Mouse (Mus musculus): Measurements from ENCODE around the gene Cenpa. TPM values are rescaled to one million over a fixed set of nuclear protein-coding genes. Genes with fewer than 3 reads are reported as not detected.

Cenpa gene
- polyA plus RNA-seq, 1 experiment from 2014 or later: 79.9 TPM

GRCm38 (mm10) chr5:30647815-30648560 is 18.6 kb upstream of the Cenpa start, which contains the start of gene Slc35f6:
Gene Slc35f6 (plus strand): TSS chr5:30647933.
- ATAC-seq (ENCODE audit: low FRiP score, low TSS enrichment): peak; percentile 90
- Histone ChIP-seq H3K4me2 (replicated peaks; ENCODE audit: low read depth) (peak within 1 kb of the TSS; percentile 95), H3K9me3 (ENCODE audit: control insufficient read depth, low read length) (no peaks in the 10 kb centered on the region), H3K27ac (replicated peaks) (peak within 1 kb of the TSS; percentile 77), H3K9ac (ENCODE audit: low read length) (peak within 1 kb of the TSS; percentile 78), H3K36me3 (ENCODE audit: control insufficient read depth, insufficient read depth, low read length) (0 out of 2 replicates have a peak, but pooled peaks cover 3% of the 10 kb centered on the region), H3K27me3 (ENCODE audit: control insufficient read depth, insufficient read depth, low read length) (no peaks in the 10 kb centered on the region), H3K4me1 (replicated peaks; ENCODE audit: control insufficient read depth, insufficient read depth) (no peaks in the 10 kb centered on the region; the same call in 1 of the 2 replicates), H3K4me3 (ENCODE audit: low read depth, low read length) (peak within 1 kb of the TSS; percentile 90)
- under 1% methylated on average over 38 of the region's 38 CpGs for WGBS
- peak; percentile 94 for DNase-seq (ENCODE audit: low spot score)
- no peak for TF ChIP-seq EP300 (optimal IDR thresholded peaks at IDR 0.05)
- no peak for TF ChIP-seq CTCF (IDR thresholded peaks at IDR 0.05; ENCODE audit: low read depth)

- DNase-seq (ENCODE audit: low spot score) (peak; percentile 45), ATAC-seq (ENCODE audit: low FRiP score, low TSS enrichment) (0 out of 2 replicates have a peak, but pooled peaks have one; percentile 15)
- no peaks in the 10 kb centered on the region; the same call in 1 of the 2 replicates for H3K4me1 ChIP-seq (replicated peaks; ENCODE audit: control insufficient read depth, insufficient read depth)
- no peaks in the 10 kb centered on the region for H3K27me3 ChIP-seq (ENCODE audit: control insufficient read depth, insufficient read depth, low read length)
- WGBS: 31% methylated on average over 4 of the region's 4 CpGs
- H3K4me2 ChIP-seq (replicated peaks; ENCODE audit: low read depth): peak overlapping the region; percentile 95
- no peak overlapping the region for H3K9ac ChIP-seq (ENCODE audit: low read length)
- H3K27ac ChIP-seq (replicated peaks): 0 out of 2 replicates have a peak overlapping the region, but pooled peaks have one; percentile 30
- H3K36me3 ChIP-seq (ENCODE audit: control insufficient read depth, insufficient read depth, low read length): 0 out of 2 replicates have a peak, but pooled peaks cover 3% of the 10 kb centered on the region
- no peaks in the 10 kb centered on the region for H3K9me3 ChIP-seq (ENCODE audit: control insufficient read depth, low read length)
- no peak overlapping the region for H3K4me3 ChIP-seq (ENCODE audit: low read depth, low read length)
- TF ChIP-seq CTCF (IDR thresholded peaks at IDR 0.05; ENCODE audit: low read depth) (no peak), EP300 (optimal IDR thresholded peaks at IDR 0.05) (no peak)
Measured at GRCm38 (mm10) chr5:30649558-30649957, 17.0 kb upstream of the Cenpa start.

- WGBS: 82% methylated on average over 3 of the region's 3 CpGs
- TF ChIP-seq CTCF (IDR thresholded peaks at IDR 0.05; ENCODE audit: low read depth) (no peak), EP300 (optimal IDR thresholded peaks at IDR 0.05) (no peak)
Measured at GRCm38 (mm10) chr5:30650756-30651155, 15.8 kb upstream of the Cenpa start.

GRCm38 (mm10) chr5:30651554-30651953 is 15.0 kb upstream of the Cenpa start:
- no peak overlapping the region for H3K4me2 ChIP-seq (replicated peaks; ENCODE audit: low read depth)
- DNase-seq (ENCODE audit: low spot score) (no peak), ATAC-seq (ENCODE audit: low FRiP score, low TSS enrichment) (no peak)
- no peaks in the 10 kb centered on the region for H3K9me3 ChIP-seq (ENCODE audit: control insufficient read depth, low read length)
- WGBS: 83% methylated on average over 3 of the region's 3 CpGs
- peaks cover 14% of the 10 kb centered on the region; the same call in 1 of the 2 replicates for H3K36me3 ChIP-seq (ENCODE audit: control insufficient read depth, insufficient read depth, low read length)
- no peak overlapping the region for H3K4me3 ChIP-seq (ENCODE audit: low read depth, low read length)
- H3K9ac ChIP-seq (ENCODE audit: low read length): no peak overlapping the region
- no peaks in the 10 kb centered on the region for H3K27me3 ChIP-seq (ENCODE audit: control insufficient read depth, insufficient read depth, low read length)
- no peaks in the 10 kb centered on the region; the same call in 1 of the 2 replicates for H3K4me1 ChIP-seq (replicated peaks; ENCODE audit: control insufficient read depth, insufficient read depth)
- TF ChIP-seq CTCF (IDR thresholded peaks at IDR 0.05; ENCODE audit: low read depth): no peak
- TF ChIP-seq EP300 (optimal IDR thresholded peaks at IDR 0.05): no peak
- H3K27ac ChIP-seq (replicated peaks): peak overlapping the region; percentile 35; the same call in 1 of the 2 replicates

More at GRCm38 (mm10) chr5:30650756-30651155, 15.8 kb upstream of the Cenpa start:
- DNase-seq (ENCODE audit: low spot score) (no peak), ATAC-seq (ENCODE audit: low FRiP score, low TSS enrichment) (no peak)
- Histone ChIP-seq H3K9me3 (ENCODE audit: control insufficient read depth, low read length) (no peaks in the 10 kb centered on the region), H3K36me3 (ENCODE audit: control insufficient read depth, insufficient read depth, low read length) (0 out of 2 replicates have a peak, but pooled peaks cover 9% of the 10 kb centered on the region), H3K9ac (ENCODE audit: low read length) (no peak overlapping the region), H3K27me3 (ENCODE audit: control insufficient read depth, insufficient read depth, low read length) (no peaks in the 10 kb centered on the region), H3K4me1 (replicated peaks; ENCODE audit: control insufficient read depth, insufficient read depth) (no peaks in the 10 kb centered on the region; the same call in 1 of the 2 replicates), H3K4me2 (replicated peaks; ENCODE audit: low read depth) (no peak overlapping the region), H3K27ac (replicated peaks) (0 out of 2 replicates have a peak overlapping the region, but pooled peaks have one; percentile 35), H3K4me3 (ENCODE audit: low read depth, low read length) (no peak overlapping the region)

- no peak for DNase-seq (ENCODE audit: low spot score)
- WGBS: 69% methylated on average over 6 of the region's 6 CpGs
- Histone ChIP-seq H3K9me3 (ENCODE audit: control insufficient read depth, low read length) (no peaks in the 10 kb centered on the region), H3K27me3 (ENCODE audit: control insufficient read depth, insufficient read depth, low read length) (no peaks in the 10 kb centered on the region), H3K4me3 (ENCODE audit: low read depth, low read length) (no peak overlapping the region), H3K4me1 (replicated peaks; ENCODE audit: control insufficient read depth, insufficient read depth) (no peaks in the 10 kb centered on the region; the same call in 1 of the 2 replicates), H3K9ac (ENCODE audit: low read length) (no peak overlapping the region), H3K36me3 (ENCODE audit: control insufficient read depth, insufficient read depth, low read length) (peaks cover 23% of the 10 kb centered on the region), H3K27ac (replicated peaks) (no peak overlapping the region), H3K4me2 (replicated peaks; ENCODE audit: low read depth) (no peak overlapping the region)
- TF ChIP-seq EP300 (optimal IDR thresholded peaks at IDR 0.05) (no peak), CTCF (IDR thresholded peaks at IDR 0.05; ENCODE audit: low read depth) (no peak)
- no peak for ATAC-seq (ENCODE audit: low FRiP score, low TSS enrichment)
Measured at GRCm38 (mm10) chr5:30653246-30653645, 13.3 kb upstream of the Cenpa start.

- DNase-seq (ENCODE audit: low spot score) (no peak), ATAC-seq (ENCODE audit: low FRiP score, low TSS enrichment) (no peak)
- H3K4me2 ChIP-seq (replicated peaks; ENCODE audit: low read depth): no peak overlapping the region
- H3K9me3 ChIP-seq (ENCODE audit: control insufficient read depth, low read length): no peaks in the 10 kb centered on the region
- no peak overlapping the region for H3K4me3 ChIP-seq (ENCODE audit: low read depth, low read length)
- TF ChIP-seq EP300 (optimal IDR thresholded peaks at IDR 0.05) (no peak), CTCF (IDR thresholded peaks at IDR 0.05; ENCODE audit: low read depth) (no peak)
- H3K4me1 ChIP-seq (replicated peaks; ENCODE audit: control insufficient read depth, insufficient read depth): no peaks in the 10 kb centered on the region
- WGBS: 81% methylated on average over 8 of the region's 8 CpGs
- H3K27ac ChIP-seq (replicated peaks): no peak overlapping the region
- no peaks in the 10 kb centered on the region for H3K27me3 ChIP-seq (ENCODE audit: control insufficient read depth, insufficient read depth, low read length)
- no peak overlapping the region for H3K9ac ChIP-seq (ENCODE audit: low read length)
- peaks cover 24% of the 10 kb centered on the region for H3K36me3 ChIP-seq (ENCODE audit: control insufficient read depth, insufficient read depth, low read length)
Measured at GRCm38 (mm10) chr5:30655042-30655441, 11.5 kb upstream of the Cenpa start.

Measured in stomach, postnatal 0 days (tissue).